Mouse (Mus musculus): ENCODE measurements around the gene Xpo6. TPM values are rescaled to one million over a fixed set of nuclear protein-coding genes. Genes with fewer than 3 reads are reported as not detected.

The Xpo6 gene
- polyA plus RNA-seq, 1 experiment from 2014 or later, result 65.5 TPM

- 94% methylated on average over 4 of the region's 4 CpGs for WGBS
- H3K27ac ChIP-seq, result no peak overlapping the region
- H3K36me3 ChIP-seq (replicated peaks), result peaks cover 92% of the 10 kb centered on the region
- no peaks in the 10 kb centered on the region for H3K4me1 ChIP-seq
- H3K27me3 ChIP-seq (ENCODE audit: poor library complexity, severe bottlenecking), result no peaks in the 10 kb centered on the region
- no peak overlapping the region for H3K4me3 ChIP-seq
- H3K9me3 ChIP-seq, result no peaks in the 10 kb centered on the region
- DNase-seq (ENCODE audit: extremely low spot score, low spot score), result no peak
Measured at GRCm38 (mm10) chr7:126152324-126152723, 48.0 kb downstream of the Xpo6 start.

GRCm38 (mm10) chr7:126146156-126146555 is 54.1 kb downstream of the Xpo6 start:
- no peak for DNase-seq (ENCODE audit: extremely low spot score, low spot score)
- Histone ChIP-seq H3K27me3 (ENCODE audit: poor library complexity, severe bottlenecking) (no peaks in the 10 kb centered on the region), H3K9me3 (no peaks in the 10 kb centered on the region), H3K4me3 (no peak overlapping the region), H3K36me3 (replicated peaks) (peaks cover 93% of the 10 kb centered on the region), H3K27ac (no peak overlapping the region), H3K4me1 (no peaks in the 10 kb centered on the region)
- 93% methylated on average over 1 of the region's 1 CpGs for WGBS

DNA sequence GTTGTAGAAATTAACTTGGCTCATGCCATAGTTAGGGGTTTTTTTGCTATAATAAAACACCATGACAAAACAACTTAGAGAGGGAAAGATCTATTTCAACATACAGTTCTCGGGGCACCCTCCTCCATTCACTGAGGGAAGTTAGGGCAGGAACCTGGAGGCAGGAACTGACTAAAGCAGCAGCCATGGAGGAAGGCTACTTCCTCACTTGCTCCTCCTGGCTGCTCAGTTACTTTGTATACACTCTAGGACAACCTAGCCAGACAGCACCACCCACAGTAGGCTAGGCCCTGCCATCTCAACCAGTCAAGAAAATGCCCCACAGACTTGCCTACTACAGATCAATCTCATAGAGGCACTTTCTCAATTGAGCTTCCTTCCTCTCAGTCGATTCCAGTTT is 55.9 kb downstream of the Xpo6 start:
- H3K36me3 ChIP-seq (replicated peaks), result peaks cover 93% of the 10 kb centered on the region
- H3K27ac ChIP-seq, result no peak overlapping the region

DNA sequence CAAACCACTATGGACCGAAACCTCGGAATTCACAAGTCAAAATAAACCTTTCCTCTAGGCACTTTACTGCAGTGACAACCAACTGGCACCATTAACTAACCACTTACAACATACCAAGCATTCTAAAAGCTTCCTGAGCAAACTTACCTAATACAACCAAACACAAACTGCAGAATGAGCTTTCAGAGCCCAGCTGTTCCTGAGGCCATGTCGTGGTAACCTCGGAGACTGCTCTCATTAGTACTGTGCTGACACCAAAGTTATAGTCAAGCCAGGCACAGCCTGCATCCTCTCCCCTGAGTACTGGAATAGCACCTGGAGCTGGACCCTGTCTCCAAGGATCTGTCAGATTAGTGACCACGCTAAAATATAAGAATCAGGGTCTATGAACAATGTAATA is 62.5 kb downstream of the Xpo6 start:
- DNase-seq (ENCODE audit: extremely low spot score, low spot score), result no peak
- H3K36me3 ChIP-seq (replicated peaks), result peaks cover 84% of the 10 kb centered on the region
- no peaks in the 10 kb centered on the region for H3K9me3 ChIP-seq
- H3K4me1 ChIP-seq, result no peaks in the 10 kb centered on the region
- no peak overlapping the region for H3K4me3 ChIP-seq
- no peak overlapping the region for H3K27ac ChIP-seq
- WGBS, result 90% methylated on average over 5 of the region's 5 CpGs
- H3K27me3 ChIP-seq (ENCODE audit: poor library complexity, severe bottlenecking), result no peaks in the 10 kb centered on the region

More for the DNA sequence above, 55.9 kb downstream of the Xpo6 start:
- Histone ChIP-seq H3K4me1 (no peaks in the 10 kb centered on the region), H3K4me3 (no peak overlapping the region), H3K9me3 (no peaks in the 10 kb centered on the region), H3K27me3 (ENCODE audit: poor library complexity, severe bottlenecking) (no peaks in the 10 kb centered on the region)
- no peak for DNase-seq (ENCODE audit: extremely low spot score, low spot score)
- 92% methylated on average over 2 of the region's 2 CpGs for WGBS

DNA sequence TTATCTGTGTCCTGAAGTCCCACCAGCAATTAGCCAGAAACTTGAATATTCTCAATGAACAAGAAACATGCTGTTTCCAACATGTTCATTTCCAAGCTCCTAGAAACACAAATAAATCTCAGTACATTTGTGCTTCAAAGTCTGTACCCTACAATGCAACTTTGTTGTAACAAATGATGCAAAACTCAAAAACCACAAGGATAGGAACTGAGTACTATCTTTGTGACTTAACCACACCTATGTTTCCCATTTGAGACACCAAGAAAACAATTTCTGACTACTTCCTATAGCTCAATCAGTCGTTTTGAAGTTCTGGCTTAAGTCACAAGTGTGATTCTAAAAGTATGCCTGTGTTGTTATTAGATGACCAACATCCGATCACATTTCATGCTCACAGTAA is 64.9 kb downstream of the Xpo6 start:
- Histone ChIP-seq H3K4me1 (no peaks in the 10 kb centered on the region), H3K27ac (no peak overlapping the region), H3K4me3 (no peak overlapping the region), H3K9me3 (no peaks in the 10 kb centered on the region), H3K36me3 (replicated peaks) (peaks cover 88% of the 10 kb centered on the region), H3K27me3 (ENCODE audit: poor library complexity, severe bottlenecking) (no peaks in the 10 kb centered on the region)
- DNase-seq (ENCODE audit: extremely low spot score, low spot score), result no peak
- WGBS, result 91% methylated on average over 2 of the region's 2 CpGs

- Histone ChIP-seq H3K9me3 (no peaks in the 10 kb centered on the region), H3K36me3 (replicated peaks) (peaks cover 88% of the 10 kb centered on the region), H3K27ac (no peak overlapping the region), H3K4me1 (no peaks in the 10 kb centered on the region), H3K4me3 (no peak overlapping the region), H3K27me3 (ENCODE audit: poor library complexity, severe bottlenecking) (no peaks in the 10 kb centered on the region)
- WGBS, result 83% methylated on average over 4 of the region's 4 CpGs
- no peak for DNase-seq (ENCODE audit: extremely low spot score, low spot score)
Measured at GRCm38 (mm10) chr7:126134634-126135321, 65.5 kb downstream of the Xpo6 start.

DNA sequence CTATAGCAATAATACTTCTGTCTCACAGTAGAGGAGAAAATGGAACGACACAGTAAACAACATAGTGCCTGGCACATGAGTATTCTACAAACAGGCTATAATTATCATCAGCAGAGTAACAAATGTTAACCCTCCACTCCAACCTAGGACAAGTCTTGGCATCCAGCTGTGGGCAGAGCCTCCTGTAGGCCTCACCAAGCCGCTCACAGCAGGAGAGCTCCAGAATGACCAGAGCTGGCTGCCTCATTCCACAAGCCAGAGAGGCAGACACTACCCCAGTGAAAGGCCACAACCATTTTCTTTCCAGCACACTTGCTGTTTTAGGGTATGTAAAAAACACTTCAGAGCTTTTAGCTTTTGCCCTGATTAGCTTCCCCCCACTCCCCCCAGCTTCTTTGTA is 72.6 kb downstream of the Xpo6 start:
- 88% methylated on average over 2 of the region's 2 CpGs for WGBS
- Histone ChIP-seq H3K36me3 (replicated peaks) (peaks cover 99% of the 10 kb centered on the region), H3K4me1 (no peaks in the 10 kb centered on the region), H3K27me3 (ENCODE audit: poor library complexity, severe bottlenecking) (no peaks in the 10 kb centered on the region), H3K27ac (no peak overlapping the region), H3K4me3 (no peak overlapping the region), H3K9me3 (no peaks in the 10 kb centered on the region)
- DNase-seq (ENCODE audit: extremely low spot score, low spot score), result no peak

- no peak for DNase-seq (ENCODE audit: extremely low spot score, low spot score)
Measured at GRCm38 (mm10) chr7:126126502-126126901, 73.8 kb downstream of the Xpo6 start.

GRCm38 (mm10) chr7:126121533-126121932 is 78.8 kb downstream of the Xpo6 start:
- Histone ChIP-seq H3K9me3 (no peaks in the 10 kb centered on the region), H3K4me3 (no peak overlapping the region), H3K27ac (no peak overlapping the region), H3K27me3 (ENCODE audit: poor library complexity, severe bottlenecking) (no peaks in the 10 kb centered on the region), H3K4me1 (no peaks in the 10 kb centered on the region), H3K36me3 (replicated peaks) (peaks cover 94% of the 10 kb centered on the region)
- no peak for DNase-seq (ENCODE audit: extremely low spot score, low spot score)
- 90% methylated on average over 4 of the region's 4 CpGs for WGBS

More at GRCm38 (mm10) chr7:126126502-126126901, 73.8 kb downstream of the Xpo6 start:
- Histone ChIP-seq H3K4me1 (no peaks in the 10 kb centered on the region), H3K9me3 (no peaks in the 10 kb centered on the region), H3K27me3 (ENCODE audit: poor library complexity, severe bottlenecking) (no peaks in the 10 kb centered on the region), H3K4me3 (no peak overlapping the region), H3K36me3 (replicated peaks) (peaks cover 99% of the 10 kb centered on the region), H3K27ac (no peak overlapping the region)
- WGBS, result 83% methylated on average over 3 of the region's 3 CpGs

DNA sequence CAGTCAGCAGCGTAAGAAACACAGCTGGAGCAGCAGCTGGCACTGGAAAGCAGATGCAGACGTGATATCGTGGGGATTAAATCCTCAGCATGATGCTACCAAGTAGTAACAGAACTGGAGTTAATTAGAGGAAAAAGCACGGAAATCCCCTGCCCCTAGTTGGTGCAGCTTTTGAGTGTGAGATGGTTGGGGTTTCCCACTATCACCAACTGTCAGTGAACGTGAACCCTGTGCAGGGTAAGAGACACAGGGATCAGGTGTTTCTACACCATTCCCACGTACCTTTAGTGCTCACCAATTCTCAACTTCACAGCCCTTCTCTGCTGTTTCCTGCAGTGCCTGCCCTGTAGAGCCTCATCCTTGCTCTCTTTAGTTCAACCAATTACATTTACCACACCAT is 80.5 kb downstream of the Xpo6 start:
- WGBS, result 69% methylated on average over 6 of the region's 6 CpGs
- Histone ChIP-seq H3K4me1 (no peaks in the 10 kb centered on the region), H3K27me3 (ENCODE audit: poor library complexity, severe bottlenecking) (no peaks in the 10 kb centered on the region), H3K4me3 (no peak overlapping the region), H3K9me3 (no peaks in the 10 kb centered on the region), H3K36me3 (replicated peaks) (peaks cover 92% of the 10 kb centered on the region), H3K27ac (no peak overlapping the region)
- DNase-seq (ENCODE audit: extremely low spot score, low spot score), result no peak

DNA sequence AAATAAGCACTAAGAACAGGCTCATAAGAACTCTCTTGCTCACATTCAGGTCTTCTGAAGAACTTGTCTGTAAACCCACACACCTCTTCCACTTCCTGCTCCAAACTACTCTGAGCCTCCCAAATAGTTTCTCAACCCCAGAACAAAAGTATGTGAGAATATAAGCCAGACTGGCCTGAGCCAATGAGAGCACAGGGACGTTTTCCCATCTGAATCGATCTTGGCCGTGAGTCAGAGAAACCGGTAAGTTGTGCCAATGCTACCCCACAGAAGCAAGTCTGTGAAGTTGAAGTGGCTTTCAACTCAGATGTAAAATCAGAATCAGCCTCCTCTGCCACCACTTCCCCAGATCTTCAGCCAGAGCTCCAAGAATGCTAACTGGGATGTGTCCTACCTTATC is 87.0 kb downstream of the Xpo6 start:
- WGBS, result 96% methylated on average over 4 of the region's 4 CpGs

DNA sequence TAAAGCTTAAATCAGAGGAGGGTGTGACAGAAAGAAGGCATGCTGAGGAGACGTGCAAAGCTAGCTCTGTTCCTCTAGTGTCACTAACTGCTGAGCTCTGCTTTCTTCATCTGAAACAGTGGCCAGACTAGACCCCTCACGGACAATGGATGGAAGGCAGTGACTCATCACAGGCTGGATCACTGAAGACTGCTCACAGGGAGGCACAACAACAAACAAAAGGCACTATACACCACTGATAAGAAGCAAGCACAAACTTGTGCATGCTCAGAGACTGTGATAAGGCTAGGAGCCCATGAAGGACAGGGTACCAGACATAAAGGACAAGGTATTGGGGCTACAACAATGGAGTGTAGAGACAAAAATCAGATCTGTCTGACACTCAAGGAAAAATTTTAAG is 89.1 kb downstream of the Xpo6 start:
- Histone ChIP-seq H3K27ac (no peak overlapping the region), H3K27me3 (ENCODE audit: poor library complexity, severe bottlenecking) (no peaks in the 10 kb centered on the region), H3K4me3 (no peak overlapping the region), H3K4me1 (no peaks in the 10 kb centered on the region), H3K9me3 (no peaks in the 10 kb centered on the region), H3K36me3 (replicated peaks) (peaks cover 96% of the 10 kb centered on the region)
- DNase-seq (ENCODE audit: extremely low spot score, low spot score), result no peak
- 87% methylated on average over 2 of the region's 2 CpGs for WGBS

More for the DNA sequence above, 87.0 kb downstream of the Xpo6 start:
- peaks cover 88% of the 10 kb centered on the region for H3K36me3 ChIP-seq (replicated peaks)
- H3K9me3 ChIP-seq, result no peaks in the 10 kb centered on the region
- no peak overlapping the region for H3K27ac ChIP-seq
- H3K27me3 ChIP-seq (ENCODE audit: poor library complexity, severe bottlenecking), result no peaks in the 10 kb centered on the region
- no peaks in the 10 kb centered on the region for H3K4me1 ChIP-seq
- no peak for DNase-seq (ENCODE audit: extremely low spot score, low spot score)
- no peak overlapping the region for H3K4me3 ChIP-seq

DNA sequence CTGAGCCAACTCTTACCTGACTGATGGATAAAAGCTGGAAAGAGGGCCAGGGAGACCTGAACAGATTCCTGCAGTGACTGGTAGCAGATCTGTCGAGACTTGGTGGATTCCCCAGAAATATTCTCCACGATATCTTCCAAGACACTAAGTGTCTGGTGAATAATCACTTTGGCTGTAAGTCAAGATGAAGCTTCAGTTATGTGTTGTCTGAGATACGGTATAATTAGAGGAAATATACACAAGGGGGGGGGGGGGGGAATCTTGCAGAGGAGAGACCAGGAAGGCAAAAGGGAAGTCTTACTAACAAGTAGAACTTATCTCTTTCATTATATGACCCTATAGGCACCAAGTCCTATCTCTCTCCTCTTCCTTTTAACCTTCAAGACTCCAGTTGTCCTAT is 90.4 kb downstream of the Xpo6 start:
- Histone ChIP-seq H3K27me3 (ENCODE audit: poor library complexity, severe bottlenecking) (no peaks in the 10 kb centered on the region), H3K9me3 (no peaks in the 10 kb centered on the region), H3K4me3 (no peak overlapping the region), H3K27ac (no peak overlapping the region), H3K4me1 (no peaks in the 10 kb centered on the region), H3K36me3 (replicated peaks) (peaks cover 96% of the 10 kb centered on the region)
- 95% methylated on average over 3 of the region's 3 CpGs for WGBS
- no peak for DNase-seq (ENCODE audit: extremely low spot score, low spot score)

DNA sequence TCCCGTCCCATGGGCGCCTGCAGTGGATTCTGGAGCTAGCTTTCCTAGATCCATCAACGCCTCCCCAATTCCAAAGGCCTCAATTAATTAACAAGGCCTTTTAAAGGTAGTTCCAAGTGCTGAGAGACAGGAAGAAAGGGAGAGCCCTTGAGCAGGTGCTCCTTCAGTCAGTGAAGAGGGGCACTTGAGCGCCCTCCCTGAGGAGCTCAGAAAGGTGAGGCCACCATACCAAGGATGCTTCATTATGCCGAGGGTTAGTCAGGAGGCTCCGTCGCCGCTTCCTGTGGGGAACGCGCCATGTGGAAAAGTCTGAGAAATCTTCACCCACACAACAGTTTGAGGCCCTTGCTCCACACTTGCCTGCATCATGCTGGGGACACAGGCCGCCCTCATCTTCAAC is 99.9 kb downstream of the Xpo6 start:
- peaks cover 94% of the 10 kb centered on the region for H3K36me3 ChIP-seq (replicated peaks)
- H3K27me3 ChIP-seq (ENCODE audit: poor library complexity, severe bottlenecking), result no peaks in the 10 kb centered on the region
- no peak overlapping the region for H3K4me3 ChIP-seq
- H3K27ac ChIP-seq, result no peak overlapping the region
- no peaks in the 10 kb centered on the region for H3K4me1 ChIP-seq
- WGBS, result 96% methylated on average over 11 of the region's 11 CpGs
- DNase-seq (ENCODE audit: extremely low spot score, low spot score), result no peak
- no peaks in the 10 kb centered on the region for H3K9me3 ChIP-seq
